Mouse (Mus musculus): ENCODE measurements at regions not wholly inside any gene's neighbourhood (a gene's known extent, or its start where the extent isn't known, plus 50 kb on each side); places are given as distances from the start of the nearest gene placed in this dataset.

DNA sequence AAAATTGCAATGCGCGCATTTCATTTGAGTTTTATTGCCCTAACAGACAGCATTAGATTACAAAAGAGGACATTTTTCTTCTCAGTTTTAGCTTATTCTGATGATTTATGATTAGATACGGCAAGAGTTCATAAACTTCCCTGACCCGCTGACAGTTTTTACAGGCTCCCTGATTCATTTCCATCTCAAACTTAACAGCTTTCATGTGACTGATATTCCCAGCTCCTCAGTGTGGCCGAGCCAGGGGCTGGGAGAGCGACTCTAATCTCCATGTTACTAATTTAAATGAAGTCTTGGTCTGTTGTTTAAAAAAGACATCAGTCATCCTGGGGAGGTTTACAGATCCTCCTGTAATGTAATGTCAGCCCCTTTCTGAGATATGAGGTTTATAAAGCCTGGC lies 355.5 kb upstream of the Prox1 start:
- in situ Hi-C loops (cut with MboI, MseI): loop anchor here (10.0 kb wide), 1 partner anchor 429 kb away; no protein-coding TSS in a partner anchor

DNA sequence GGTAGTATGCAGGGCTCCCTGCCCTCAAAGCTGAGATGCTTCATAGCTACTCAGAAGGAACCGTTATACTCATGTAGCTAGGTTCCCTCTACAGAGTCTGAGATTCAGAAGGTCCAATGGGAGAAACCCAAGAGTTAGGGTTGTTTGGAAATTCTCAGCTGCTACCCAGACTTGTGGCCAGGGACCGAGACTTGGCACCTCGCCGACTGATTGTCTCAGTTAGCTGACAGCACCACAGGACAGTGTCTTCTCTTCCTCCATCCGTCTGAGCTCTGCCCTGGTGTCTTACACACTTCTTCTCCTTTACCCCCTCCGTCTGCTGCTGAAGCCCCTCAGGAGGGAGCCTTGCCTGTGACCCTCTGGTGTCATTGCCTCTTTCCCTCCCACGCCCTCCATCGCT lies 329.6 kb upstream of the Prox1 start:
- in situ Hi-C loops (cut with MboI, MseI): no loop called here

DNA sequence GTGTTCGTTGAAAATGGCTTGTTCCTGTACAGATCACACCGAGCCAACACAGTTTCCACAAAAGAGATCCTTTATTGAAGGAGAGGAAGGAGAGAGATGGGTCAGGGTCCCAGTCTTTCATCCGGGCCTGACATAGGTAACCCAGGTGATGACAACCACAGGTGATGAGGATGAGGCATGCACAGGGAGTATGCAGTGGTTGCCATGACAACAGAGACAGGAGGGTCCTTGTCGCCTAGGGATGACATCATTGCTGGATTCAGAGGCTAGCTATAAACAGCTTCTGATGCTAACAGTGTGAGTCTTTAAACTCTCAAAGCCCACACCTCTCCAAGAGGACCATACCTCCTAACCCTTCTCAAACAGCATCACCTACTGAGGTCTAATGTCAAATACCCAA lies 327.0 kb upstream of the Prox1 start:
- in situ Hi-C loops (cut with MboI, MseI): loop anchor here (10.0 kb wide), 1 partner anchor 237 kb away; no protein-coding TSS in a partner anchor

DNA sequence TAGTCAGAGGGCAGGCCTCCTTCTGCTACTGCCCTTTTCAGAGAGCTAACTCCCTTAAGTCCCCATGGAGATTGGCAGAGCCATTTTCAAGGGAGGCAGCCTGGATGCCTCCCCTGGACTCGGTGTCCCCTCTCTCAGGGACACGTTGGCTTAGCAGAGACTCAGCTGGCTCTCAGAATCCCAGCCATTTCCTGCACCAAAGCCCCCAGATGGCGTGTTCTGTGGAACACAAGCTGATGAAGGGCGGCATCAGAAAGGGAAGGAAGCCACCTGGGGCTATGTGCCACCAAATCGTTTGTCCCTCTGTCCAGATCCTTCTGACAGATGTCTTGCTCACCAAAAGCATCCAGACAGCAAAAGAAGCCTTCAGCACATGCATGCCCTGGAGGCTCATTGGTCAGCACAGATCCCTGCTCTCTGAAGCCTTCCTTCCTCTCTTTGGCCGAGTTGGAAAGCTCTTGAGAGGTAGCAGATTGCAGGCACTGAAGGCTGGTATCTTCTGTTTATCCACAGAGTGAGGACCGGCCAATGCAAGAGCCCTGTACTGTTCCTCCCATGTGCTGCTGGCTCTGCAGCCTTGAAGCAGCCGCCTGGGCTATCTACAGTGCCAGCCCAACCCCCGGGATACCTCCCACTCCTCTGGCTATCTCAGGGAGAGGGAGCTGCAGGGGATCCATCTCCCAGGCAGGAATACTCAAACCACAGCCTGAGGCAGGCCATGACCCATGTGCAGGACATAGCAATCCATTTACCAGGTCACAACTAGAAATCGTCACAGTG lies 325.4 kb upstream of the Prox1 start:
- in situ Hi-C loops (cut with MboI, MseI): loop anchor here (10.0 kb wide), 1 partner anchor 239 kb away; no protein-coding TSS in a partner anchor

DNA sequence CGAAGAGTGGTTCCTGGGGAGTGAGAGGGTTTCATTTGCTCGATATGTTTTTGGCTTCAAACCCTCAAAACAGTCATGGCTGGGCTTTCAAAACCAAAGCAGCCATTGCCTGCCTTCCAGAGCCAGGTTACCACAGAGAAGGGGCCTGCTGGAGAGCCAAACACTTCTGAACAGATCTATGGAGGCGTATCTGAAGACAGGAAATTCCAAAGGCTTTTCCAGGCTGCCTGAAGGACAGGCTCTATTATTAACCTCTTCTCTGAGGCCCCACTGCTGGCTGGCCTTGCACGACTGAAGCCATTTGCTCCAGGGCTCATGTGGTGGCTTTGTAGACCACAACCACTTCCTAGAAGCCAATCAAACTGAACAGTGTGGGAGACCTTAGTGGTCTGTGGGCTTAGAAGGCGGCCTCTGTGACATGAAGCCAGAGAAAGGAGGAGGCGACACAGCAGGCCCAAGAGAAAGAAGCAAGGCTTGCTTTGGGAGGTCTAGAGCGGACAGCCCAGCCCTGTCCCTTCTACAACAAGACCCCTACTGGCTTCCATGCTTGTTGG lies 316.1 kb upstream of the Prox1 start:
- in situ Hi-C loops (cut with MboI, MseI): no loop called here

DNA sequence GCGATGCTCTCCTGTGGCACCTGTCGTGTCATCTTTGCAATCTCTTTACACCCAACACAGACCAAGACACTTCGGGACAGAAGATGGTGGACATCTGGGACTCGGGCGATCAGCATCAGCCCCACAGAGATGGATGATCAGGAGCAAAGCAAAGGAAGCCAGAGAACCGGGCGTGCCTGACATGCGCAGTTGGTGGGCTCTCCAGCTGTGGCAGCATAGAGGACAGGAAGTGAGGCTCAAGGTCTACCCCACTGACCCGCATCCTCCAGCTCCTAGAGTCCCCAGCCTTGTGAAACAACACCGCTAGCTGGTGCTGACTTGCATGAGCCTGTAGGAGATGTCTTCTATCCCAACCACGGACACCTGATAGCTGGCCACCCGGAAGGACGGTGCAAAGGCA lies 312.9 kb upstream of the Prox1 start:
- in situ Hi-C loops (cut with MboI, MseI): no loop called here

DNA sequence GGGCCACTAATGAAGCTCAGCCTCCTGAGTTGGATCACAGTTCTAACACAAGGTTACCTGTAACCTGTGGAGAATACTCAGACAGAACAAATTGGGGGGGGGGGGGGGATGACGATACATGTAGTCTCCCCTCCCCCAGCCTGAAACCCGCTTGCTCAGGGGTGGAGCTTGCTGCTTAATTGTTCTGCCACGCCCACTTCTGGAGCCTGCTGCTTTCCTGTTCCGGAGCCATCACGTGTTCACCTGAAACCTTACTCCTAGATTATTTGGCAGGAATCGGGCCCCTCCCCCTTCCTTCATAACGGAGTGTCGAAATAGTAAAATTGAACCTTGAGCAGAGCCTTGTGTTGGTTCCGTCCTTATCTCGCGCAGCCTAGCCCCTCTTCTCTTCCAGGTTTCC lies 310.6 kb upstream of the Prox1 start:
- in situ Hi-C loops (cut with MboI, MseI): no loop called here

DNA sequence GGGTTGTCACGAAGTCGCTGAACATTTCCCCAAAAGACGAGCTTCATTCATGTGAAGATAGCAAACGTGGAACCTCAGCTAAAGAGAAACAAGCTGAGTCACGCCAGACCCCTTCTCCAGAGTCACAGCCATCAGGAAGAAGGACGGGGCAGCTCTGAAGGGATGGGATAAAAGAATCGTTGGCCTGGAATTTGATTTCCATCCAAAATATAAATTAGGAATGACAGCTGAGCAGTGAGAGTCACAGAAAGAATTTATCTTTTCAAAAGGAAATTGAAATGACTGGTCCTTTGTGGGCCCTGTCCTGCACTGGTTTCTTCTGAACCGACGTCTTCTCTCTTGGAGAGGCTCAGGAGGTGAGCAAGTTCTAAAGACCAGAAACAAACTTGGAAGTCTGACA lies 310.1 kb upstream of the Prox1 start:
- in situ Hi-C loops (cut with MboI, MseI): no loop called here

DNA sequence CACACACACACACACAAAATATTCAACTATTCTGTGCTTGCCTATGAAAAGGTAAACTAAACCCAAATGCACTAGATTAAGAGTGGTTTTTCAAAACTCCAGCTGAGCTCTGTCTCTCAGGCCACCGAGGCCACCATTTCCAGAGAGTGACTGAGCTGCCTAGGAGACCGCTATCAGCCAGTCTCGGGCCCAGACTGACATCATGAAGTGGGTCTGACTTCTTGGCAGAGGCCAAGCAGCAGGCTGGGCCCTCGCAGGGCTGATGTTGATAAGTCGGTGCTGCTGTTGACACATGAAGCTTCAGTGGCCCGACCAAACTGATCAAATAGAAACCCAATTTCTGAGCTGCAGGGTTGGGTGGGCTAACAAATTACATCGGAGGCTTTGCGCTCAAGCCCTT lies 302.2 kb upstream of the Prox1 start:
- in situ Hi-C loops (cut with MboI, MseI): no loop called here

DNA sequence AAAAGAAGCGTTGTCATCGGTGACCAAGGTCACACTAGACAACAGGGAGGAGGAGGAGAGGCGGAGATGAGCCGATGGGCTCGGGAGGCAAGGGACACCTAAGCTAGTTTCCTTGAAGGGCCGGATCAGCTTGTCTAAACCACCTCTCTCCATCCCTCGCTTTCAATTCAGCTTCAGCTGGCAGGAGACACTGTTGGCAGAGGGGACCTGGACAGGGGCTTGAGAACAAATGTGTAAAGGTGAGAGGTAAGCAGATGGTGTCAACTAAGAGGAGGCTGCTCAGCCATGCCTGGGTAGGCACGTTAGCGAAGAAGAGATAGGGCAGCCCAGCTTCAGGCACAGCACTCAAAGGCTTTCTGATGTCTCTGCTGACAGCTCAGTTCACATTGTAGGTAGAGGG lies 299.8 kb upstream of the Prox1 start:
- in situ Hi-C loops (cut with MboI, MseI): no loop called here

DNA sequence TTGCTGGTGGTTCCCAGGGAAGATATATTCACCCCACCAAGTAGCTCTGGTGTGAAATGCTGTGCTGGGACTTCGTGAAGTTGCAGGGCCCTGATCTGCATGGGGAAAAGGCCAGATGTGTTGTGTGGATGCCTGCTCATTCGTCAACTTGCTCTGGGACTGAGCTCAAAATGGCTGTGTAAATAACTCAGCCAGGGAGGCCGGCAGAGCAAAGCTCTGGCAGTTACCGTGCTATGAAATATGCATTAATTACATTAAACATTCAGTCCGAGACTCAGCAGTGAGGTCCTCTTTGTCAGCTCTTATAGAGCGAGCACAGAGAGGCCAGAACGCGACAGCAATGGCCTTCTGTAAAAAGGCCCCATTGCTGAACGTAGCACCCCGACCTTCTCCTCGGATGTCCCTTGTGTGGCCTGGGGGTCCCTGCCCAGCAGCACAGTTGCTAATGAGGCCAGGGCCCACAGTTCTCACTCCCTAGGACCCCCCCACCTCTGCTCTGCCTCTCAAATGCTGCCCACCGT lies 287.1 kb upstream of the Prox1 start:
- in situ Hi-C loops (cut with MboI, MseI): no loop called here

DNA sequence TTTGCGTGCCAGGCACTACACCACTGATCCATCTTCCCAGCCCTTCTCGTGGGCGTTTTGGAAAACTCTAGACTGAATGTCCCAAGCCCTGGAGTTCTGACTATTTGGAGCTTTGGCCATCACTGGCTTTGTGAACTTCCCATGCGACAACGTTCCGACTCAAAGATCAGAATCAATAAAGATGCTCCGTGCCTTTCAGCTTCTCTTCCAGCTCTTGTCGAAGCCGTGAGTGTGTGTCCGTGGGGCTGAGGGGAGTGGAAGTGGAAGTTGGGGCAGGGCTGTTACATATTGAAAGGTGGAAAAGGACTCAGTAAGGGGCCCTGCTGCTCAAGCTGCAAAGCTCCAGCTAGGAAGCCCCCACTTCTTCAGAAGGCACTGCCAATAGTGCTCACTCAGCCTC lies 283.0 kb upstream of the Prox1 start:
- in situ Hi-C loops (cut with MboI, MseI): no loop called here

DNA sequence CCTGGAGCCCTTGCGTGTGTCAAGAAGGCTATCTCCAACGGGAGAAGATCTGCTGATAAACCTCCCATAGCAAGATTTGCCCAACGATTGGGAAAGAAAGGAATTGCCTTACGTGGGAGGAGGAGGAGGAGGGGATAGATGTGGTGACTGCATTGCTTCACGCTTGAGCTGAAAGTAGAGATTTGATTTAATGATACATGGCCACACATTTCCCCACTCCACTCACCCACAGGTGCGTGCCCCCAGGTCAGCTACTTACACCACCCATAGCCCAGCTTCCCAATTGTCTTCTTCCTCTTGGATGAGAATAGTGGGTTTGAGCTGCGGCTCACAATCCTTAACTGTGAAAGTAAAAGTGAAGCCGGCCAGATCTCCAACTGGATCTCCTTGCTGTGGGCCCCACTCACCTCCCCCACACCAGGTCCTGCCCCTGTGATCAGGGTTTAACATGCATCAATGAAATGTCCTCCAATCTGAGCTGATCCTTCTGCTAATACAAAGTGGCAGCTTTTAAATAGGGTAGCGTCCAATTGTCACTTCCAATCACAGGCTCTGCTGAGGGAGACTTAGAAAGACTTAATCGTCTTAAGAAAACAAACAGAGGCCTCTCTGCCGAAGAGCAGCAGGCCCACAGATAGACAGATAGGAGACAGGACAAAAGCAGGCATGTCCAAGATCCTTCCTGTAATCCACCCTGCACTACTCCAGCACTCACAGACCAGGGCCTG lies 281.8 kb upstream of the Prox1 start:
- in situ Hi-C loops (cut with MboI, MseI): no loop called here

DNA sequence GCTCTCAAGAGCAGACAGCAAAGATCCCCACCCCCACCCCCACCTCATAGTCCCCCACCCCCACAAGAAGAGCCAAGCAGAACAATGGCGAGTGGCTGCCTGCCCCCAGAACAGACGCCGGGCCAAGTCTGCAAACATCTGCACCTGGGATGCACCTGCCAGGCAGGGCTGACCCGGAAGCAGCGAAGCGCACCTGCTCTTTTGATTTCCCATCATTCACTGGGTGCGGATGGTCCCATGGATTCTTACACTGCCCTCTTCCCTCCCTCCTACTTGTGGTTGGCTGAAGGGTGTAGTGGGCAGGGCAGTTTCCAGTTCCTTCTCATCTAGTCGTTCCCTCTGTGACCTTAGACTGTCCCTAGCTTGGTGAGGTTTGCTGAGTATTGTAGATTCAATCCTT lies 277.7 kb upstream of the Prox1 start:
- in situ Hi-C loops (cut with MboI, MseI): no loop called here

DNA sequence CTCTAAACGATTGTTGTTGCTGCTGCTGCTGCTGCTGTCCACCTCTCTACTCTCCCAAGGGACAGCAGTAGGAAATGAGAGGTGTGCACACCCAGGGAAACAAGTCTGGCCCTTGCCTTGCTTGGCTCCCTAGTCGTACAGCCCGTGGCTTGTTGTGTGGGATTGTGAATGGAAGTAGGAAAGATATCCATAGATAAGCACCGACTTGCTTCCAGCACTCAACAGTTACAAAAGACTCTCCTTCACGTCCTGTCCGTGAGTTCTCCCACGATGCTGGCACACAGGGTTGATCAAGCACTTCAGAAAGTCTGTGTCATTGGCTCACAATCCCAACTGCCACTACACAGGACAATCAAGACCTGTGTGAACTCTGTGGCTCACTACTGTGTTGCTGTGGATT lies 276.7 kb upstream of the Prox1 start:
- in situ Hi-C loops (cut with MboI, MseI): no loop called here

DNA sequence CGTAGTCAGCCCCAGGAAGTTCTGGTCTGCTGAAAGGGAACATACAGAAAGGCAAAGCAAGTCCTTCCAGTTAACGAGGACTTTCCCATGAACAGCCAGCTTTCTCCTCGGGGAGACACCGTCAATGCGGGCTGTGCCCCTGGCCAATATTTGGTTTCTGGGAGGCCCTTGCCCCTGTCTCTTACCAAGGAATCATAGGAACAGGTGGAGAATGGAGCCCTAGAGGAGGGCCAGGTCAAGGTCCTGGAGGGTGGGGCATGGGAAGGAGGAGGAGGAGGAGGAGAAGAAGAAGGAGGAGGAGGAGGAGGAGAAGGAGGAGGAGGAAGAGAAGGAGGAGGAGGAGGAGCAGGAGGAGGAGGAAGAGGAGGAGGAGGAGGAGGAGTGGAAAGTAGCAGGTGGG lies 276.2 kb upstream of the Prox1 start:
- in situ Hi-C loops (cut with MboI, MseI): no loop called here

DNA sequence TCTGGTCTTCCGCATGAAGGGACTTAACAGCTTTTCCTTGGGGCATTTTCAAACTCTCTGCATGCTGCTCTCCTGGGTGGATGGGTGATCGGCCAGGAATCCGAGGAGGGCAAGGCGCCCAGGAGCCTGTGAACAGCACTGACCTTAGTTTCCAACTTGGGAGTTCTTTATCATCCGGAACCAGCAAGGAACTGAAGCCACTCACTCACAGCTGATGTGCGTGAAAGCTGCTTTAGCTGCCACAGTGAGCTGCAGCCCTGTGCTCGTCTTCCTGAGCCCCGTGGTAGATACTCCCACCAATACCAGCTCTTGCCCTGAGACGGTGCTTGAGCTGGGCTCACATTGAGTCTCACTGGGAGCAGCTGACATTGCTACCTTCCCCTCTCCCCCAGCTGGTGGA lies 273.9 kb upstream of the Prox1 start:
- in situ Hi-C loops (cut with MboI, MseI): no loop called here

DNA sequence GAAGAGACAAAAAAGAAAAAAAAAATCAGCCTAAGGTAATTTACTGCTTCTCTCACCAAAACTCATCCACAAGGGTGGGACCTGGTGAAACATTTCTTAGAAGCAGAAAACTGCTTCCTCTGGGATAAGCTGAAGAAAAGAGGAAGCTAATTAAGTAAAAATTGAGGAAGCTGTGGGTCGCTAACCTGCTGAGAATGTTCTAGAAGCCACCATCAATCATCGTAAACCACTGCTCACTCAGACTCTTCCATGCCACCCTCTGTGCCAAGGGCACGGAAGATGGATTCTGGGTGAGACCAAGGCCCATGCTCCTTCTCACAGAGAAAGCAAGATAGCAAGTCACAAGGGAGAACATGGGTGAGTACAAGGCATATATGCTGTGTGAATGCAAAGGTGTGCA lies 272.7 kb upstream of the Prox1 start:
- in situ Hi-C loops (cut with MboI, MseI): no loop called here

DNA sequence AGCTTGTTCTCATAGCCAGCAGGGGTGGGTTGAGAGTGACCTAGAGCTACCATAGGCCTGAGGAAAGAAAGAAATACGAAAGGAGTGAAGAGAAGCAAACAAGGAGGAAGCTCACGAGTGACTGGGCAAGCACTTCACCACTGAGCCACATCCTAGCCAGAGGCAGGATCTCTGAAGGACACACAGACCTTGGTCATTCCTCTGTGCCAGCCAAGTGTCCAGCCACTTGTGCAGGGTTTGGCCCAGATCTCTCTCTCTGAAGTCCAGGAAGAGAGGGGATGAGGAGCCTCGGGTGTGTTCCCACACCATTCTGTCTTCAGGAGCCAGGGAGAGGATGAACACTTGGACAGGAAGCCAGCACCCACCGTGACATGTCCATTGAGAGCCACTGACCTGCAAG lies 271.7 kb upstream of the Prox1 start:
- in situ Hi-C loops (cut with MboI, MseI): no loop called here

DNA sequence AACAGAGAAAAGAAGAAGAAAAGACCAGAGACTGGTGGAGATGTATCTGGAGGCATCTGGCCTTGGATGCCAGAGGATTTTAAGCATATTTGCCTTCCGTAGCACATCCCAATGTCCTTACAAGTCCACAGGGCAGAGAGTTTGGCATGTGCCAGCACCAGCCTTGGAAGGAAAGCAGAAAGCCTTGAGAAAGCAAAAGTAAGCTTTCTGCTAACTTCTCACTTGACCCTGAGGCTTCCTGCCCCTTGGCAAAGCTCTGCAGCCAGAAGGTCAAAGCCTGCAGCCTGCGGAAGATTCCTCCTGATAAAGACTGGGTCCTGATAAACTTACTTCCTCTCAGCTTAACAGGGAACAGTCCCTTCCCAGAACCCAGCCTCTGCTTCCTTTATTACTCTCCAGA lies 268.3 kb upstream of the Prox1 start:
- in situ Hi-C loops (cut with MboI, MseI): no loop called here

DNA sequence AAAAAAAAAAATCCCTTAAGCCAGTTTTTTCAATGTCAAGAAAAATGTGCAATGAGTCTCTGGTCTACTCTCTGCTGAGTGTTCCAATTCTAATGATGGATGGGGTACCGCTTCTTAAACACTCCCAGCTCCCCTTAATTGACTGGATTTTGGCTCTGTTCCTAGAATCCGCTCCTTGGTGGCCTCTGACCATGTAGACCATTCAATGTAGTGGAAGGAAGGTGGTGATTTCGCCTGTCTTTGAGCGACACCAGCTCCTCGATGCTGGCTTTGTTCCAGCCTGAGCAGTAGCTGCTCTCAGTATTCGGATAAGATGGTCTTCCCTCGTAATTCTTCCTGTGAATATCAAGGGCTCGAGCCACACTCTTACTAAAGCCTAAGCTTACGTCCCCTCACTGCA lies 252.4 kb upstream of the Prox1 start:
- in situ Hi-C loops (cut with MboI, MseI): no loop called here

DNA sequence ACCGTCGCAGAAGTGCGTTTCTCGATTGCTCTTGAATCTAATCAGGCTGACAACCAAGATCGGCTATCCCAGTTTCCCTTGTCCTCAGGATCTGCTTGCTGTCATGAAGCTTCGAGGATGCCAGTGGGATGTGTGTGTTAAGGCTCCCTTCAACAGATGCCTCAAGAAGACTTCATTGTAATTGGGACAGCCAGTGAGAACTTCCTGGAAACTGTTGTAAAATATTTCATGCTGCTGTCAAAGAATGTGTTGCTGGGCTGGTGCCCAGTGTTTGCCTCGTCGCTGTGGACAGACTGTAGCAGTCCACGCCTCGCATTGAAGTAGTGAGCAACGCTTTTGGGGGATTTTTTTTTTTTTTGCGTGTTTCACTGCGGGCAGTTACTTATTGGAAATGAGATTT lies 249.2 kb upstream of the Prox1 start:
- in situ Hi-C loops (cut with MboI, MseI): no loop called here

DNA sequence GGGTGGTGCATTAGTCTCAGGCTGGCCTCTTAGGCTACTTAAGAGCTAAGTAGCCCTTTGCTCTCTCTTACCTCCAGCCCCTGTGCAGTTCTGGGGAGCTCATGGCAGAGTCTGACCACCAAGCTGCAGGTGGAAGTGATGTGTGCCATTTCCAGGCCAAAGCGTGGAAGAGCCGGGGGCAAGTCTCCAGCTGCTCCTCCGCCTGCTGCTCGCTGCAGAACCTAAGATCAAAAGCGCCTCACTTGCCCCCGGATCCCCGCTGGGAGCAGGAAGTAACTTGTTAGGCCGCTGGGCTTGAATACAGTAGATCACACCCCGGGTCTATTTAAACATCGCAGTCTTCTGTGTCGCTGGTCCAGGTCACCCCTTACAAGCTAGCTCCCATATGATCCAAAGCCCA lies 246.8 kb upstream of the Prox1 start:
- in situ Hi-C loops (cut with MboI, MseI): no loop called here
